Mouse (Mus musculus) R1 (cell line): ENCODE results near the gene Drd3.

ENCODE experiments used
- DNase-seq: peaks from one replicate; pipeline ENCODE4 v3.0.0-alpha.2; 2018; ENCODE audit warnings: low read depth, low spot score

Drd3 gene

DNA sequence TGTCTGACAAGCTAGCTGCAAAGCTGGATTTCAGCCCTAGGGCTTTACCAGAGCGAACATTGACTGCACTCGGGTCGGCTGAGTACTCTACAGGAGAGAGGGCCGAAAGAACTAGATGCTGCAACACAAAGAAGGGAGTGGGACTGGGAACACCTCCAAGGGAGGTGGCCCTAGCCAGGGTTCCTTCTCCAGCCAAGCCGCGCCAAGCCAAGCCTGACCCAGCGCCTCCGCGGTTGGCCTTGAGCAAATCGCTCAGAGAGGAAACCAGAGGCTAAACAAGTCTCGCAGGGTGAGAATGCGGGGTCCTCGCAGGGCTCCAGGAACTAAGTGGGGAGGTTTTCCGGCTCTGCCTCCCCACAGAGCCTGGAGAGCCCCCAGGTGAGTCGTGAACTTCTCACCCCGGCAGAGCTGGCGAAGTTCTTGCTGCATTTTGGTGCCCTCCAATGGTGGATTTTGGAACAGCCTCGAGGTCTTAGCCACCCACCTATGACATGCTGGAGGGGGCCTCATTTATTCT, 48.0 kb downstream of the Drd3 start:
- peak; percentile 96 for DNase-seq

GRCm38 (mm10) chr16:43802466-43802865, 48.6 kb downstream of the Drd3 start:
- DNase-seq = peak; percentile 16

DNA sequence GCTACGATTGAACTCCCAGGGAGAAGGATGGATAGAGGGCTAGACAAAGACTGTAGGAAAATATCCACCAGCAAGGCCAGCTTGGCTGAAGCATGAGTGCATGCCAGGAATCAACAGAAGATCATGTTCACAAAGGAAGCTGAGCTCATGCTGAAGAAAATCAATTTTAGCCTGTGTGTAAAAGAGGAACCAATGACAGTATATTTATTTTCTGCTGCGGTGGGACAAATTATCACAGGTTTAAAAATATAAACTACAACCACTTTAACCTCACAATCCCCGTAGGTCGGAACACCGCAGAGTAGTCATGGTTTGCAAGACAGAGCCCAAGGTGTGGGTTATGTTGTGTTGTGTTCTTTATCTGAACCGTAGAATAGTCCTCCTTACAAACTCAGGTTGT, 50.5 kb downstream of the Drd3 start:
- DNase-seq = no peak

DNA sequence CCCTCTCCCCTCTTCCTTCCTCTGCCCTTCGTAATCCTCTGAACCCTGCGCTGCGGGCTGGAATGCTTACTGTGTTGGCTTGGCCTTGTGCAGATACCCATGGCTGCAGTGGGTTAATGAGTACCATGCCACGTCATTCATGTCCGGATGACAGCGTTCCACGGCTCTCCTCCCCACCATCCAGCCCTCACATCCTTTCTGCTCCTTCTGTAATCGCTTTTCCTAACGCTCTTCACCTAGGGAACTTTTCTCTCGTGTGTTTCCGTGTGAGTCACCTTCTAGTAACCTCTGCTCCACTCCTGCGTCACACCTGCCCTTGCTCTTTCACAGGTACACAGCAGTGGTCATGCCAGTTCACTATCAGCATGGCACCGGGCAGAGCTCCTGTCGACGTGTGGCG, 53.2 kb downstream of the Drd3 start:
- peak; percentile 29 for DNase-seq

- no peak for DNase-seq
Measured at GRCm38 (mm10) chr16:43809429-43809828, 55.6 kb downstream of the Drd3 start.

GRCm38 (mm10) chr16:43811402-43811801, 57.6 kb downstream of the Drd3 start:
- no peak for DNase-seq

- DNase-seq = no peak
Measured at GRCm38 (mm10) chr16:43814644-43815043, 60.8 kb downstream of the Drd3 start.

DNA sequence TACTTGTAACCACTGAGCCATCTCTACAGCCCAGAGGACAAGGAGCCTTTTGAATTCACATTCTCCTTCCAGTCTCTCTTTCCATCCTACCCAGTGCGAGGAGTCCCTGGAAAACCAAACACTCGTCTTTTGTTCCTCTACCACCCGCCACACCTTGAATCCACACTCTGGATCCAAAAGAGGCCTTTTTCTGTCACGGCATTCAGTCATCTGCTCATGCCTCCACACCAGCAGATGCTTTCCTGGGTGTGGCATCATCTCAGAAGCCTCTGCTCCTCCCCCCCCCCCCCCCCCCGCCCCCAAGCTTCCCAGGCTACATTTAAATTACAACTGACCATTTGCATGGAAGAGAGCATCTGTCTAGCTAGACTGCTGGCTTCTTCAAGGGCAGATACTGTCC, 62.5 kb downstream of the Drd3 start:
- peak; percentile 62 for DNase-seq

DNA sequence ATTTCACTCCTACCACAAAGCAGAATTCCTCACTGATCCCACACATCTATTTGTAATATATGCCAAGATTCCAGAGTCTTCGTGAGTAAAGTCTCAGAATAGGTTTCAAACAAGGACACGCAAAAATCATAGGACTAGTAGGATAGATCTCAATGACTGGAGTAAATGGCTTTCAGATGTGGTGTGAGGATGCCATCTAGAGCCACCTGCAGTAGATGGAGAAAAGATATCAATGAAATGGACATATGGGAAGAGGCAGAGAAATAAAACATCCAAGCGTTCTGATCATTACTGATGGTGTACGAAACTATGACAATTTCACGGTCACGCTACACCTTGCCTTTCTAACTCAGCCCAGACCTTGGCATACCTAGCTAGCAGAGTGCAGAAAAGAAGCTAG, 64.6 kb downstream of the Drd3 start:
- no peak for DNase-seq

DNA sequence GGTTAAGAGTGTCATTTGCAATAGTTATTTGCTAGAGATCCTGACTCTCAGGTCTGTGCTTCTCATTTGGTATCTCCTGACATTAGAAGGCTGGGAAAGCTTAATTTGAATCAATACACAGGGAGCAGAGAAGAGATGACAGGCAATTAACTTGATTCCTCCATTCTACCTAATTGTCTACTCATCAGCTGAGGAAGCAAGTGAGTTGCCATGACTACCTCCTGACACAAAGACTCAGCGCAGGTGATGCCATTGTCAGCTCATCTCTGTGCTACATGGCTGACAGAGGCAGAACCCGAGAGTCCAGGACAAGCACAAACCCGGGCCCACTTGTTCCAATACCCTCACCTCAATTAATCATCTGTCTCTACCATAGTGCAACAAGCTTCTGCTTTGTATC, 73.7 kb downstream of the Drd3 start:
- DNase-seq = no peak

GRCm38 (mm10) chr16:43831957-43832356, 78.1 kb downstream of the Drd3 start:
- no peak for DNase-seq

GRCm38 (mm10) chr16:43841236-43841635, 87.4 kb downstream of the Drd3 start:
- DNase-seq = no peak

GRCm38 (mm10) chr16:43849839-43850238, 96.0 kb downstream of the Drd3 start:
- no peak for DNase-seq

DNA sequence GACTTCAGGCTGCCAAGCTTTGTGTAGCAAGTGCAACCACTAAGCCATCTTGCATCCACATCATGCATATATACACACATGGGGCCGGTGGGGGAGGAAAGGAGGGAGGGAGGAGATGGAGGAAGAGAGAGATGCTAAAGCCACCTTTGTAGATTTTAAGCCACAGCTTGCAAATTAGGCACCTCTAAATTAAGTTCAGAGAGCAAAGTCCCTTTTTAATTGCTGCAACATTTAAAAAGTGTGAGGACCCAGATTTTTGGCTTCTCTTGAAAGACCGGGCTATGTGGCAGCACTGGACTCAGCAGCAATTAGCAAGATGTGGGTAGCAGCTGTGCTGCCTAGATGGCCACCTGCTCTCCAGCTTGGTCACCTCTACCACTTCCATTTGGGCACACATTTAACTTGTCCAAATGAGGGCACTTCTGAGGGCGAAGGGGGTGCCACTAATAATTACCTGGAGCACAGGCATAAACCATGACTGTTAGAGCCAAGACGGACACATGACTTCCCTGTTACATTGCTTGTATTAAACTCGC, 105.2 kb downstream of the Drd3 start:
- no peak for DNase-seq

GRCm38 (mm10) chr16:43860624-43861023, 106.8 kb downstream of the Drd3 start:
- DNase-seq = peak; percentile 35

DNA sequence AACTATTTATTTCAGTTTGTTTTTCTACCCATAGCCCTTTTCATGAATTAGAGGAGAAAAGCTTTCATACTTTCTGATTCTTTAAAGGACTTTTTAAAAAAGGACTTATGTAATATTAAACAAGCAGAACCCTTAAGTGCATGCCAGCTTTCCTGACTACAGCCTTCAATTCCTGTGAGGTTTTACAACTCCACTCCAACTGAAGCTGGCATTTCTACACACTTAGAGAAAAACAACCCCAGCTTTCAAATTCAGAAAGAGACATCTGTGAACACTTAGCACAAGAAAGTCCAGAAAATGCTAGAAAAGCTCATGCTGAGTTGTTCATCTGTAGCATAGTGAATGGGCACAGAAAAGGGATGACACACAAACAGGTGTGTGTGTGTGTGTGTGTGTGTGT, 116.0 kb downstream of the Drd3 start:
- DNase-seq = no peak

DNA sequence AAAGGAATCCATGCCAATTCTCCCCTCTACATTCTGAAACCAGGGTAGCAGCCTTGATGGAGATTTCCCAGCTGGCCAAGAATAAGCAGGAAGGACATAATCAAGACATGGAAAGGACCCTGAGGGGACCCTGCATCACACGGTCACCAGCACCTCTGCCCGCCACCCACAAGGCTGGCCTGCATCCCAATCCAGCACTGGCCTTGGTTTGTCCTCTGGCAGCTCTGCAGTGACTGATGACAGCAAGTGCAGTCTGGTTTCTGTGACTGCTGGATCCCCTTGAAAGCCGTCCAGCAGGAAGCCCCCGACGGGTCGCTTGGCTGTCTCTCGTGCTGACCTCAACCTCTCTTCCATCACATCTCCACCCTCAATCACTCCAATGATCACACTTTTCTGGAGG, 117.6 kb downstream of the Drd3 start:
- no peak for DNase-seq
